Mouse (Mus musculus) thymus, adult 2 months (tissue): ENCODE data around the gene Zfp57.

Experiments
- CTCF ChIP-seq: fragments of 200-500 bp; IDR thresholded peaks from 2 replicates; pipeline ENCODE4 v1.5.1; 2012; ENCODE audit warnings: mild to moderate bottlenecking, control low read depth, low read length, moderate library complexity, borderline replicate concordance; ENCODE audit not compliant: control insufficient read depth, poor library complexity, insufficient read depth; ENCODE audit errors: extremely low read depth
- POLR2A ChIP-seq: fragments of 200-500 bp; IDR thresholded peaks from 2 replicates; pipeline ENCODE4 v1.6.1; 2012; ENCODE audit warnings: mild to moderate bottlenecking, low read length, control low read depth, moderate library complexity; ENCODE audit not compliant: control insufficient read depth, poor library complexity, insufficient read depth; ENCODE audit errors: extremely low read depth

DNA sequence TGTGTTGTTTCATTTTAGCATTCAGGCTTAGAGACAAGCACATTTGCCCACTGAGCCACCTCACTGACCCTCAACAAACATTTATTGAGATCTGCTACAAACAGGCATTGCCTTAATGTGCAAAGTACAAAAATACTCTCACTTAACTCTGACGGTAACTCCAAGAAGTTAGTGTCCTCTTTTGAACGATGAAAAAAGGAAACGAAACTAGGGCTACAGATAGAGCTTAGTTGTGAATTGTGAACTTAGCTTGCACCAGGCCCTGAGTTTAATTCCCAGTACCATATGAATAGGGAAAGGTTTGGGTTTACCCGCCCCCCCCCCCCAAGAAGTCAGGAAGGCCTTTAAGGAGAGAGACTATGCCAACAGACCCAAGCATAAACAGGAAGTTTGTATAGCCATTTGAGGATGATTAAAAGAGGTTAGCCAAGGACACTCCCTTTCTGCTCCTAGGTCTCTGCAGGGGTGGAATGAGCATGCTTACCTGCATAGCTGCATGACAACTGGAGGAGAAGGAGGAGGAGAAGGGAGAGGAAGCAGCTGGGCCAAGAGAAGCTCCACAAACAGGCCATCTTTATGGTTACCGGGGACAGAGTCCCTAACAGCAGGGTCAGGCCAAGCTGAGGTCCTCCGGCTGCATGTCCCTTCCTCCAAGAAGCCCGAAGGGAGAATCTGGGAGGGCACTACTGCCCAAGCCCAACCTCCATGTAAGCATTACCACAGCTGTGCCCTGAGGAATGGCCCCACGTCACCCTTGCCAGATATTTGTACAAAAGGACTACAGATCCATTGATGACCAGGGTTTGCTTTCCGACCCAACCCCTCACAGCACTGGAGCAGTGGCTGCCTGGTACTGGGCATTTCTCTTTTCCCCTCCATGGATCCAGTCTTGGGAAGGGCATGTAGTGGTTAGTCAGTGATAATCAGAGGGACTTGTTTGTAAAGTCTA lies 21.9 kb downstream of the Zfp57 start, which contains the start of gene Mog:
- TF ChIP-seq POLR2A, result no peak
- TF ChIP-seq CTCF, result no peak
